Mouse (Mus musculus): Measurements from ENCODE around the gene Evx1. TPM values are rescaled to one million over a fixed set of nuclear protein-coding genes. Genes with fewer than 3 reads are reported as not detected.
"Not testable (repeated sequence)": the region's sequence is repeated elsewhere in the genome, so short reads cannot be mapped to it uniquely, and the experiment has no call there.

The Evx1 gene
- total RNA-seq, 2 experiments from 2014 or later, result not detected

- no peak for ATAC-seq (replicated peaks; ENCODE audit: low FRiP score, poor library complexity, severe bottlenecking)
Observed at GRCm38 (mm10) chr6:52319956-52320690, 6.8 kb downstream of the Evx1 start.

GRCm38 (mm10) chr6:52320966-52321825 is 7.9 kb downstream of the Evx1 start:
- ATAC-seq (replicated peaks; ENCODE audit: low FRiP score, poor library complexity, severe bottlenecking), result no peak

- ATAC-seq (replicated peaks; ENCODE audit: low FRiP score, poor library complexity, severe bottlenecking), result no peak
Observed at GRCm38 (mm10) chr6:52321826-52322315, 8.6 kb downstream of the Evx1 start.

GRCm38 (mm10) chr6:52322721-52323215 is 9.5 kb downstream of the Evx1 start:
- ATAC-seq (replicated peaks; ENCODE audit: low FRiP score, poor library complexity, severe bottlenecking), result no peak

- no peak for ATAC-seq (replicated peaks; ENCODE audit: low FRiP score, poor library complexity, severe bottlenecking)
Observed at GRCm38 (mm10) chr6:52323292-52323691, 10.0 kb downstream of the Evx1 start.

GRCm38 (mm10) chr6:52324061-52324460 is 10.8 kb downstream of the Evx1 start:
- ATAC-seq (replicated peaks; ENCODE audit: low FRiP score, poor library complexity, severe bottlenecking), result no peak

GRCm38 (mm10) chr6:52346816-52347215 is 33.5 kb downstream of the Evx1 start:
- not testable (repeated sequence) for ATAC-seq (replicated peaks; ENCODE audit: low FRiP score, poor library complexity, severe bottlenecking)

- no peak for ATAC-seq (replicated peaks; ENCODE audit: low FRiP score, poor library complexity, severe bottlenecking)
Observed at GRCm38 (mm10) chr6:52366021-52366420, 52.7 kb downstream of the Evx1 start.

- ATAC-seq (replicated peaks; ENCODE audit: low FRiP score, poor library complexity, severe bottlenecking), result no peak
Observed at GRCm38 (mm10) chr6:52366533-52366932, 53.2 kb downstream of the Evx1 start.

- no peak for ATAC-seq (replicated peaks; ENCODE audit: low FRiP score, poor library complexity, severe bottlenecking)
Observed at GRCm38 (mm10) chr6:52367067-52367466, 53.8 kb downstream of the Evx1 start.

Other genes with a start within 250 kb of the Evx1 start
- not detected in 2 replicates for gene Hoxa1, start 155.2 kb upstream of the Evx1 start, total RNA-seq (2015; ENCODE audit: low replicate concordance)
- gene Hoxa1, start 155.2 kb upstream of the Evx1 start, total RNA-seq (2017; ENCODE audit: low replicate concordance), result not detected in 2 replicates
- gene Hoxa2, start 148.7 kb upstream of the Evx1 start, total RNA-seq (2015; ENCODE audit: low replicate concordance), result not detected in 2 replicates
- gene Hoxa2, start 148.7 kb upstream of the Evx1 start, total RNA-seq (2017; ENCODE audit: low replicate concordance), result not detected in 2 replicates
- gene 5730596B20Rik, start 136.0 kb upstream of the Evx1 start, total RNA-seq (2015; ENCODE audit: low replicate concordance), result not detected in 2 replicates
- not detected in 2 replicates for gene 5730596B20Rik, start 136.0 kb upstream of the Evx1 start, total RNA-seq (2017; ENCODE audit: low replicate concordance)
- gene Hoxa4, start 121.7 kb upstream of the Evx1 start, total RNA-seq (2015; ENCODE audit: low replicate concordance), result not detected in 2 replicates
- gene Hoxa4, start 121.7 kb upstream of the Evx1 start, total RNA-seq (2017; ENCODE audit: low replicate concordance), result 0.34 TPM in 1 of 2 replicates, not detected in the other
- gene Hoxa5, start 108.9 kb upstream of the Evx1 start, total RNA-seq (2015; ENCODE audit: low replicate concordance), result not detected in 2 replicates
- 0.17 and 0.56 TPM in 2 replicates for gene Hoxa5, start 108.9 kb upstream of the Evx1 start, total RNA-seq (2017; ENCODE audit: low replicate concordance)
- gene Hoxa6, start 104.8 kb upstream of the Evx1 start, total RNA-seq (2015; ENCODE audit: low replicate concordance), result not detected in 2 replicates
- gene Hoxa6, start 104.8 kb upstream of the Evx1 start, total RNA-seq (2017; ENCODE audit: low replicate concordance), result not detected in 2 replicates
- gene Hoxa3, start 100.2 kb upstream of the Evx1 start, total RNA-seq (2015; ENCODE audit: low replicate concordance), result not detected in 2 replicates
- not detected in 2 replicates for gene Hoxa3, start 100.2 kb upstream of the Evx1 start, total RNA-seq (2017; ENCODE audit: low replicate concordance)
- gene Gm28308, start 100.2 kb upstream of the Evx1 start, total RNA-seq (2015; ENCODE audit: low replicate concordance), result not detected in 2 replicates
- gene Gm28308, start 100.2 kb upstream of the Evx1 start, total RNA-seq (2017; ENCODE audit: low replicate concordance), result not detected in 2 replicates
- 0.77 and 2.5 TPM in 2 replicates for gene Hoxa7, start 91.6 kb upstream of the Evx1 start, total RNA-seq (2015; ENCODE audit: low replicate concordance)
- gene Hoxa7, start 91.6 kb upstream of the Evx1 start, total RNA-seq (2017; ENCODE audit: low replicate concordance), result 1.3 and 2.1 TPM in 2 replicates
- 3.3 TPM in 1 of 2 replicates, not detected in the other for gene Hoxa9, start 82.4 kb upstream of the Evx1 start, total RNA-seq (2015; ENCODE audit: low replicate concordance)
- 2.5 and 4.0 TPM in 2 replicates for gene Hoxa9, start 82.4 kb upstream of the Evx1 start, total RNA-seq (2017; ENCODE audit: low replicate concordance)
- gene Hoxa10, start 72.6 kb upstream of the Evx1 start, total RNA-seq (2015; ENCODE audit: low replicate concordance), result not detected in 2 replicates
- not detected in 2 replicates for gene Hoxa10, start 72.6 kb upstream of the Evx1 start, total RNA-seq (2017; ENCODE audit: low replicate concordance)
- gene Hoxa11, start 67.7 kb upstream of the Evx1 start, total RNA-seq (2015; ENCODE audit: low replicate concordance), result not detected in 2 replicates
- not detected in 2 replicates for gene Hoxa11, start 67.7 kb upstream of the Evx1 start, total RNA-seq (2017; ENCODE audit: low replicate concordance)
- gene Hoxa13, start 52.6 kb upstream of the Evx1 start, total RNA-seq (2015; ENCODE audit: low replicate concordance), result not detected in 2 replicates
- not detected in 2 replicates for gene Hoxa13, start 52.6 kb upstream of the Evx1 start, total RNA-seq (2017; ENCODE audit: low replicate concordance)

Measured in erythroblast, adult 5-6 weeks (primary cell).